Mouse (Mus musculus) heart, postnatal 0 days (tissue): ENCODE measurements at regions not wholly inside any gene's neighbourhood (a gene's known extent, or its start where the extent isn't known, plus 50 kb on each side); places are given as distances from the start of the nearest gene placed in this dataset.

Experiments used
- ATAC-seq: fragments of 200-750 bp; cut with Nextera tagmentation; 2 replicates; pipeline ENCODE4 v1.8.0; 2017; ENCODE audit warnings: low read depth, moderate number of reproducible peaks, moderate library complexity; ENCODE audit not compliant: insufficient read depth
- DNase-seq: peaks from one replicate; pipeline ENCODE4 v3.0.0-alpha.2; 2016; ENCODE audit warnings: low spot score
- H3K27ac ChIP-seq: fragments of 300-500 bp; sonication (generic); 2 replicates; pipeline ENCODE4 v1.5.1; 2014; ENCODE audit warnings: low read depth, mild to moderate bottlenecking
- H3K27me3 ChIP-seq: fragments of 300-500 bp; sonication (generic); 2 replicates; pipeline ENCODE4 v1.6.1; 2014; ENCODE audit warnings: low read length, mixed read lengths; ENCODE audit not compliant: control insufficient read depth, insufficient read depth
- H3K36me3 ChIP-seq: fragments of 300-500 bp; sonication (generic); replicated peaks from 2 replicates; pipeline ENCODE4 v1.6.1; 2014; ENCODE audit warnings: low read length, mixed read lengths; ENCODE audit not compliant: control insufficient read depth, insufficient read depth
- H3K4me1 ChIP-seq: fragments of 300-500 bp; sonication (generic); 2 replicates; pipeline ENCODE4 v1.6.1; 2014; ENCODE audit warnings: antibody characterized with exemption; ENCODE audit not compliant: control insufficient read depth, insufficient read depth
- H3K4me2 ChIP-seq: fragments of 300-500 bp; sonication (generic); 2 replicates; pipeline ENCODE4 v1.6.1; 2014; ENCODE audit warnings: low read depth, mild to moderate bottlenecking, low read length, moderate library complexity
- H3K4me3 ChIP-seq: fragments of 300-500 bp; sonication (generic); 2 replicates; pipeline ENCODE4 v1.5.1; 2014; ENCODE audit warnings: low read depth, low read length
- H3K9ac ChIP-seq: fragments of 300-500 bp; sonication (generic); replicated peaks from 2 replicates; pipeline ENCODE4 v1.6.1; 2014; ENCODE audit warnings: low read depth, low read length, mixed read lengths
- H3K9me3 ChIP-seq: fragments of 300-500 bp; sonication (generic); replicated peaks from 2 replicates; pipeline ENCODE4 v1.6.1; 2016; ENCODE audit warnings: low read length; ENCODE audit not compliant: control insufficient read depth
- CTCF ChIP-seq: IDR thresholded peaks from 2 replicates; pipeline ENCODE4 v1.5.1; 2016; ENCODE audit warnings: antibody characterized with exemption, control low read depth, low read depth
- EP300 ChIP-seq: IDR thresholded peaks from 2 replicates; pipeline ENCODE4 v1.6.1; 2016; ENCODE audit warnings: antibody characterized with exemption, low read depth
- WGBS: fragments of 180-500 bp; shearing (Covaris S2); extraction: QIAGEN DNeasy Blood & Tissue Kit; methylation state at CpG from one replicate; pipeline ENCODE4 v1.1.7; 2014; 5-methylcytosine and 5-hydroxymethylcytosine counted together

DNA sequence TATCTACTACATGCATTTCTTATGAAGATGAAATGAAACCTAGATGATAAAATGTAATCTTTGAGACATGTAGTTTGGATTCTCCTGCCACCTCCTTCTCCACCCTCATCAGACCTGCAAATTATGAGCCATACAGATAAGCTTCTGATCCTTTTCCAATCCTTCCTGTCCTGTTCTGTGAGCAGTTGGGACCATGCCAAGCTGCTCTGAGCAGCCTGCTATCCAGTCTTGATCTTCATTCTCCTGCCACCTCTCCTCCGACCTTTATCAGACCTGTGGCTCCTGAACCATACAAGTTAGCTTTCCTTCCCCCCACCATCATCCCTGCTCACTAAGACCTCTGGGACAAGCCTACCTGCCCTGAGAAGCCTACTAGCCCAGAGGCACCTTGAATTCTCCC lies 689.8 kb upstream of the Map3k7 start:
- Histone ChIP-seq H3K36me3 (no peaks in the 10 kb centered on the region), H3K9ac (no peak overlapping the region), H3K4me3 (no peak overlapping the region), H3K9me3 (no peaks in the 10 kb centered on the region), H3K4me1 (no peaks in the 10 kb centered on the region), H3K27ac (no peak overlapping the region), H3K4me2 (no peak overlapping the region), H3K27me3 (no peaks in the 10 kb centered on the region)
- ATAC-seq (no peak), DNase-seq (no peak)
- 29% methylated on average over 1 of the region's 1 CpGs for WGBS
- no peak for TF ChIP-seq EP300
- TF ChIP-seq CTCF = no peak

DNA sequence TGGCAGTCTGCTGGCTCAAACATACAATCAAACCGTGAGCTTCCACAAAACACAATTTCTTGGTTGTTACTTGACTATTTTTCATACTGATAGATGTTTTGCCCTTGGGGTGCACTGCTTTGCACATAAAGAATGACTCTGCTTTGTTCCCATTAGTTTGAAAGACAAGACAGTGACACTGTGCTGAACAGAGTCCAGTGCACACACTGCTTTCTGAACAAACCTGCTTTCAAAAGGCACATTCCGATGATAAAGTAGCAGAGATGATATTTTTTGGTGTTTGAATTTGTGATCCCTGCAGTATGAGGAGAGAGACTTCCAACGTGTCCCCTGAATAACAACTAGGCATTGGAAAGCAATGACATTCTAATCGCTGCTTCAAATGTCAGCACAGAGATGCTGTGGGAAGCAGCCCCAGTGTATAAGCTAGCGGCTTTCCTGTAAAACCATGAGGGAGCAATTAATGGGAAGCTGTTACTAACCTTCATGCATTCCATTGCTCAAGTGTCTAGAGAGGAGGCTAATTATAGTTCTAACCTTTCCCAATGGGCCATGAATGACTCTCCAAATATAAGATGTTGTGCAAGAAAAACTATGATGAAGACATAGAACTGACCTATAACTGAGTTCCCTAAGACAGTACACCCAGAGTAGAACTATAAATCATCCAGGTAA lies 673.5 kb upstream of the Map3k7 start:
- H3K9ac ChIP-seq = no peak overlapping the region
- H3K9me3 ChIP-seq = no peaks in the 10 kb centered on the region
- H3K27me3 ChIP-seq = no peaks in the 10 kb centered on the region
- H3K4me1 ChIP-seq = no peaks in the 10 kb centered on the region; the same call in 1 of the 2 replicates
- peak; percentile 58 for DNase-seq
- no peak overlapping the region; the same call in 1 of the 2 replicates for H3K4me2 ChIP-seq
- ATAC-seq = peak; percentile 60; the same call in 1 of the 2 replicates
- no peaks in the 10 kb centered on the region for H3K36me3 ChIP-seq
- peak overlapping the region; percentile 60 for H3K27ac ChIP-seq
- 31% methylated on average over 5 of the region's 5 CpGs for WGBS
- TF ChIP-seq CTCF = no peak
- no peak for TF ChIP-seq EP300
- no peak overlapping the region for H3K4me3 ChIP-seq

DNA sequence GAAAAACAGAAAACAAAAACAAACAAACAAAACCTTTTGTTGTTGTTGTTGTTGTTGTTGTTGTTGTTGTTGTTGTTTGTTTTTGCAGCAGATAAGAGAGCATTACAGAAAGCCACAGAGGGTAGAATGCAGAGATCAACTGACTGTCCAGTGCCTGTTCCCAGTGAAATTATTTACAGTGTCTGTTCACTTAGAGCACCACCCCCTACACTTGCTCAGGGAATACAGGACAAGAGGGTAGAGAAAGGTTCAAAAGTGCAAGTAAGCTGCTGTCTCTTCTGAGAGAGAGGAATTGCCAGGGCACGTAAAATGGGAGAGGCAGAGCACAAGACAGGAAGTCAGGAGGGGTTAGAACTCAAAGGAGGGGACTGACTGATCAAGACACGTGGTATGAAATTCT lies 670.1 kb upstream of the Map3k7 start:
- WGBS = 42% methylated on average over 2 of the region's 2 CpGs
- H3K27me3 ChIP-seq = no peaks in the 10 kb centered on the region
- no peak overlapping the region for H3K9ac ChIP-seq
- H3K4me2 ChIP-seq = no peak overlapping the region
- no peak for DNase-seq
- no peak overlapping the region for H3K27ac ChIP-seq
- H3K36me3 ChIP-seq = no peaks in the 10 kb centered on the region
- no peak for ATAC-seq
- no peak overlapping the region for H3K4me3 ChIP-seq
- no peaks in the 10 kb centered on the region for H3K9me3 ChIP-seq
- no peak for TF ChIP-seq CTCF
- no peak for TF ChIP-seq EP300
- H3K4me1 ChIP-seq = no peaks in the 10 kb centered on the region; the same call in 1 of the 2 replicates

DNA sequence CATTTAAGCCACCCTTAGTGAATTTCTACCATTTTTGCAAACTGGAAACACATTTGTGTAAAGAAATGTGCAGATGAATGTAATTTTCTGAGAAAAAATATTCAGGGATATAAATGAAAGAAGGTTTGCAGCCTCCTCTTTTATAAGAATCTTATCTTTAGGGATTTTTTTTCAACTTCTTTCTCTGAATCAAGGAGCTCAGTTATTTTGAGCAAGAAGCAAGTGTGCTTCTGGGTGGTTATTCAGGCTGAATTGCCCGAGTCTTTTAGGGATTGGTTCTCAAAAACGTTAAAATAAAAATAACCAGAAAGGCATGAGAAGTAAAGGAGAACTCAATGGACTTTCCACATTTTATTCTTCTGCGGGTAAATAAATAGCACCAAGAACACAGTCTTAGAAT lies 666.0 kb upstream of the Map3k7 start:
- H3K9ac ChIP-seq = no peak overlapping the region

DNA sequence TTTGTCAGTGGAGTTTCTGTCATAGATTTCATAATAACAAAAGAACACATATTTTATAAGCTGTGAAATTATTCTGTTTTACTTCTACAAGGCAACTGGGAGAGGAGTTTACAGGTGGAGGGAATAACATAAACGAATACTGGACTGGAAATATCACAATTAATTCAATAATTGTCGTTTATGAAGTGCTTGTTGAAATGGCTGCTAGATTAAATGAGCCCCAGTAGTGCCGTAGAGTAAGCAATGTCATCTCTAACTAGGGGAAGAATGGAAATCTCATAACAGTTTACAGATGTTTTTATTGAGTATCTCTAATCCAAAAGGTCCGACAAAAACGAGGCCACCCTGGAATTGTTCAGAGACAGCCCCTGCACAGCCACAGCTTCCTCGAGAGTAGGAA lies 644.6 kb upstream of the Map3k7 start:
- Histone ChIP-seq H3K27me3 (no peaks in the 10 kb centered on the region), H3K27ac (no peak overlapping the region), H3K4me1 (0 out of 2 replicates have a peak, but pooled peaks cover 6% of the 10 kb centered on the region), H3K9me3 (no peaks in the 10 kb centered on the region), H3K36me3 (no peaks in the 10 kb centered on the region), H3K4me2 (no peak overlapping the region), H3K4me3 (no peak overlapping the region), H3K9ac (no peak overlapping the region)
- TF ChIP-seq EP300 = no peak
- TF ChIP-seq CTCF = no peak
- 42% methylated on average over 6 of the region's 6 CpGs for WGBS
- ATAC-seq (no peak), DNase-seq (no peak)

More for the DNA sequence above, 666.0 kb upstream of the Map3k7 start:
- no peak overlapping the region for H3K27ac ChIP-seq
- H3K27me3 ChIP-seq = no peaks in the 10 kb centered on the region
- no peak overlapping the region for H3K4me3 ChIP-seq
- H3K4me2 ChIP-seq = no peak overlapping the region
- no peaks in the 10 kb centered on the region for H3K36me3 ChIP-seq
- TF ChIP-seq EP300 (no peak), CTCF (no peak)
- WGBS = 74% methylated on average over 3 of the region's 3 CpGs
- H3K4me1 ChIP-seq = no peaks in the 10 kb centered on the region
- DNase-seq (no peak), ATAC-seq (no peak)
- H3K9me3 ChIP-seq = no peaks in the 10 kb centered on the region
